Mouse (Mus musculus): ENCODE measurements around the gene Pcgf5.
"Not testable (repeated sequence)": the region's sequence is repeated elsewhere in the genome, so short reads cannot be mapped to it uniquely, and the experiment has no call there.

Pcgf5 gene

DNA sequence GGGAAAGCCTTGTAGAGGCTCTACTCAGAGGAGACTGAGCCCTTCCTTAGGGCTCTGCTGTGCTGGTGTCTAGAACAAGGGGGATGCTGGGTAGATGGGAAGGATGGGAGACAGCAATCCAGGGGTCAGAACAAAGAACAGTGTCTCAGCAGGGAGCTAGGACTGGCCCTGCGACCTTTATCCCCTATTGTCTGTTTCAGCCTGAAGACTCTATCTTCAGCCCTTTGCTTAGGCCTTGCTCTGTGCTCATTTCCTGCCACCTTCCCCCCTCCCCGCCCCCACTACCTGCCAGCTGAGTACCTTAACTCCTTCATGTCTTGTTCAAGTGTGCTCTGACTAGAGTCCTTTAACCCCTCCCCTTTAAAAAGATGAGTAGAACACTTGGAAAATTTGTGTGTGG is 36.3 kb downstream of the Pcgf5 start:
- peak; percentile 19 to 43 for DNase-seq (ENCODE audit: low spot score in 2 of 2)

DNA sequence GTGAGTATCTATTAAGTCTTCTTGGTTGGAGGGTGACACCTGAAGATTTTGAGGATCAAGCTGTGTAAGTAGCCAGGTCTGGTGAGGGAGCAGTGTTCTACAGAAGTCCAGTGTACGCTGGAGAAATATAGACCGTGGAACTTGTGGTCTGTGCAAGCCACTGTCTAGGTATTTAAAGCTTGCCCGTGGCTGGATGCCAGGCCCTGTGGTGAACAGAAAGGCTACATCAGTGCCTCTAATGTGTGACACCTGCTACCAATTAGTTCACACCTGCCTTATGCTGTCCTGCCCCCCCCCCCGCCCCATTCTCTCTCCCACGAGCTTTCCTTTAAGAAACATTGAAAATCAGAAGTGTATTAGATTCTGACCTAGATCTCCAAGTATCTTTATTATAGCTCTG is 40.4 kb downstream of the Pcgf5 start:
- DNase-seq (ENCODE audit: low spot score in 2 of 2): no peak

DNA sequence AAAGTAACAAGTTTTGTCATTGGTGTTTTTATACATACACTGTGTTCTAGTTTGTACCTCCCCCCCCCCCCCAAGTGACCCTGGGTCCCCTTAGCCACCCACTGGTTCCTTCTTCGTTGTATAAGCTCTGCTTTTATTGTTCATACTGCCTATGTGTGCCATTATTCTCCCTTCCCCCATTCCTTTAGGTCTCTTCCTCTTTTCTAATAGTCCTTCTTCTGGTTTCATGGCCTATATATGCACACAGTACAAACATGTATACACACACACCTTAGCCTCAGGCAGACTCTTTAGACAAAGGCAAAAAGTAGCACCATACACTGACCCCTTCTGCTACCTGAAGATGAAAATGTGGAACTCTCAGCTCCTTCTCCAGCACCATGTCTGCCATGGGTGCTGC is 42.6 kb downstream of the Pcgf5 start:
- DNase-seq (ENCODE audit: low spot score in 2 of 2): no peak

DNA sequence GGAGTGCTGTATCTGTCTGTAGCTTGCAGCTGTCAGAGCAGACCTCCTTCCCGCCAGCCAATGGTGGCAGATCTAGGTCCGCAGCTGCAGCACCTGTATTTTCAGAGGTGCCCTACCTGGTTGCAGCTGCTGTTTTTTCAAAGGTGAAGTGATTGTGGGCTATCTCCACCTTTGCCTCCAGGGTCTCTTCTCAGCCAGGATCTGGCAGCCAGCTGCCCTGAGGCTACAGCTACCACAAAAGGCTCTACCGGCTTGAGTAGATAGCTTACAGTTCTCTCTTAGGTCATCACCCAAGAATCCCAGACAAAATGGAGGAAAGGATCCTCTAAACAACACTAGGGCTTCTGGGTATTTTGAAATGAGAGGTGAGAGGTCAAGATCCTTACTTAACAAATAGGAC is 50.4 kb downstream of the Pcgf5 start:
- no peak for DNase-seq (ENCODE audit: low spot score in 2 of 2)

- no peak for DNase-seq (ENCODE audit: low spot score in 2 of 2)
Observed at GRCm38 (mm10) chr19:36408352-36409100, 60.4 kb downstream of the Pcgf5 start.

GRCm38 (mm10) chr19:36409280-36409860 is 61.3 kb downstream of the Pcgf5 start:
- DNase-seq (ENCODE audit: low spot score in 2 of 2): peak; percentile 94 to 99

GRCm38 (mm10) chr19:36409861-36410392 is 61.8 kb downstream of the Pcgf5 start:
- peak; percentile 23 to 47 for DNase-seq (ENCODE audit: low spot score in 2 of 2)

DNA sequence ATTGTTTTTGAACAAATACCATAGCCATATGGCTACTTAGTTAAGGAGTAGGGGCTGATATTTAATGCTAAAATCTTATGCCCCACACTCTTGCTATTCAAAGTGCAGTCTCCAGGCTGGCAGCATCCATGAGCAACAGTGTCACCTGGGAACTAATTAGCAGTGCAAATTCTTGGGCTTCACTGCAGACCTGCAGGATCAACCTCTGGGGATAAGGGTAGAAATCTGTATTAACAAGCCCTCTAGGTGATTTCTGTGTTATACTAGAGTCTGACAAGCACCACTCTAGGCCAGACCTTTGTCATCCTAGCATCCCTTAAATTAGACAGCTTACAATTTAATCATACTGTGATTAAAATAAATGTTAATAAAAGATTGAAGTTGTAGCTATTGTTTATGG is 71.8 kb downstream of the Pcgf5 start:
- no peak for DNase-seq (ENCODE audit: low spot score in 2 of 2)

DNA sequence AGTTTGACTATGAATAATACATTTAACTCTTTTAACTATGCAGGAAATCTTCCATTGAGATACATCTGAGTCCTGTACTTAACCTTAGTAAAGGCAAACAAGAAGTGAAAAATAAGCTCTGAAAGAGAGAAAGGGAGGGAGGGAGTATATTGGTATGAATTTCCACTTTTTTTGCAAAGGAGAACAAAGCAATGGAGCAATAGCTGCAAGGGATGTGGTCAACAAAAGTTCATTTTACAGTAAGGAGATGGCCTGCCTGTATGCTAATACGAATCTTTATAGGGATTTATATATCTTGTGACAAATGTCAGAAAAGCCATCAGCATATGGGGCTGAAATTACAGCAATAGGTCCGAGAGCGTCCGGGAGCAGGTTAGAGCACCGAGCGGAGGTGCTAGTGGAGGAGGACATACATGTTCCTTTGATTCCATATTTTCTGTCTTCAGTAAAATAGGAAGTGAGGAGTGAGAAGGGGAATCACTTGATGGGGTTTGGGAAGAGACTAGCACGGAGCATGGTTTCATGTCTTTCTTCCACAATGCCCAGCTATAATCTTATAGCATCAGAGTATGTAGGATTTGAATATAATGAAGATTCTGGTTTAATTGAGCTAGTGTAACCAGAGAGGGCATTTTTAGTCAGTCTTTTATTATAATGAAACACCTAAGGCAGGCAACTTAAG is 79.2 kb downstream of the Pcgf5 start:
- DNase-seq (ENCODE audit: low spot score in 2 of 2): no peak

GRCm38 (mm10) chr19:36428116-36428515 is 80.0 kb downstream of the Pcgf5 start:
- no peak for DNase-seq (ENCODE audit: low spot score in 2 of 2)

DNA sequence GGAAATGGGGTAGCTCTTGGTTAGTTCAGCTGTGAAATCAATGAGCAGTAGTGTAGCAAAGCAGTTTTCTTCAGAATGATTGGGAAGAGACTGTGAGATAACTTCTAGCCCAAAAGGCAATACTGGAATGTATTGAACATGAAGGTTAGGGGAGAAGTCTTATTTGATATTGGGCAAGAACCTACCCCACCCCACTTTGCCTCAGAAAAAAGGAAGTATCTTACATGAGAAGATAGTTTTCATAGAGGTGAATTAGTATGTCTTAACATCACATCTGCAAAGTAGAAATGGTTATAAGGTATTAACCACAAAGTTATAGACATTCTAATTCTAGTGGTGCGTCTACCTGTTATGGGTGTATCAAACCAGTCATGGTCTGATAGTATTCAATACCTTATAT is 81.2 kb downstream of the Pcgf5 start:
- DNase-seq (ENCODE audit: low spot score in 2 of 2): no peak

DNA sequence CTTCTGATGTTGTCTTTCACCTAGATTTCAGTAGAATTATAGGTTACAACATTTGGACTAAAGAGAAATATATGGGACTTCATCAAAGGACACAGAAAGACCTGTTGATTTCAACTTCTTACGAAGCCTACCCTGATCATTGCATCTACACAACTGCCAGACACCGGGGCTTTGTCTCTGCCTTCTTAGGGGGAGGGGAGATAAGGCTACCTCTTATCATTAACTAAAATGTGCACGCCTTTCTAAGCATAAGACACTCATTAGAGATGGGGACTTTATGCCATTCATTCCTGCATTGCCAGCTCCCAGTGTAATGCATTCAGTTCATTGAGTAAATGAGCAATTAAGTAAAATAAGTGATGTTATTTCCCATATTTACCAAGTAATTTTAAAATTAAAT is 85.1 kb downstream of the Pcgf5 start:
- no peak for DNase-seq (ENCODE audit: low spot score in 2 of 2)

GRCm38 (mm10) chr19:36439894-36440714 is 92.0 kb downstream of the Pcgf5 start:
- peak in 1 of 2 experiments; percentile 38 for DNase-seq (ENCODE audit: low spot score in 2 of 2)

DNA sequence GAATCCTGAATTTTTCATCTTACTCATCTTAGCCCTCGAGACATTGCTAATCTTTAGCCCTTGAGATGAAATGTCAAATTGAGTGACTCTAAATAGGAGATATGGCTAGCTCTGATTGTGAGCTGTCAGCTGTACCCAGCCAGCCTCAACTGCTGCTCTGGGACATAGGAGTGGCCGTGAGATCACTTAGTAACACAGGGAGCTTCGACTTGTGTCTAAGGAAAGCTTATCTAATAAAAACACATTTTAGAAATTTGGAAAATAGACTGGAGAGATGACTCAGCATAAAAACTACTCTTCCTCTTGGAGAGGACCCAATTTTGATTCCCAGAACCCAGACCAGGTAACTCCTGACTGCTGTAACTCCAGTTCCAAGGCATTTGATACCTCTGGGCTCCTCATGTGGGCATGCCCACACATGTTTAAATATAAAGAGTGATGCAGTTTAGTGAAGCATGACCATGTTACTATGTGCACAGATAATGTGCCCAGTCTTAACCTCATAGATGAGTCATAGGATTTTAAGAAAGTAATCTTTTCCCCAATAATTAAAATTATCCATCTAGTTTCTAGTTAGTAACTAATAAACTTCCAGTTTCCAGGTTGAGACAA is 103.0 kb downstream of the Pcgf5 start:
- DNase-seq (ENCODE audit: low spot score in 2 of 2): no peak

DNA sequence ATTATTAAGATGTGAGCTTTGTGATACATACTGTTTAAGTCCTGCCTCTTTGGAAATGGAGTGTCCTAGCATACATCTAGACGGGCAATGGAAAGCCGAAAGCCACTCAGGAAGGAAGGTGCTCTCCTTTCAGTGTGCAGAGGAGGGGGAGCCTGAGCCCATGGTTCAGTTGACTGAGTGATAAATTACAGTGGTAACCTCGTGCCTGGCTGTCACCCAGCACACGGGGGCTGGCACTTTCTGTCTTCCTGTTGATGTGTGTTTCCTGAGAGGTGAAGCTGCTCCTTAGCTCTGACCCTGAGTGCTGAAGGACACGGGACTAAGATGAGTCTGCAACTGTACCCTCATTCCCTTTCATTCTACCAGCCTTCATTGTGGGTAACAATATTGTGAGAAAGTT is 103.6 kb downstream of the Pcgf5 start:
- no peak for DNase-seq (ENCODE audit: low spot score in 2 of 2)

DNA sequence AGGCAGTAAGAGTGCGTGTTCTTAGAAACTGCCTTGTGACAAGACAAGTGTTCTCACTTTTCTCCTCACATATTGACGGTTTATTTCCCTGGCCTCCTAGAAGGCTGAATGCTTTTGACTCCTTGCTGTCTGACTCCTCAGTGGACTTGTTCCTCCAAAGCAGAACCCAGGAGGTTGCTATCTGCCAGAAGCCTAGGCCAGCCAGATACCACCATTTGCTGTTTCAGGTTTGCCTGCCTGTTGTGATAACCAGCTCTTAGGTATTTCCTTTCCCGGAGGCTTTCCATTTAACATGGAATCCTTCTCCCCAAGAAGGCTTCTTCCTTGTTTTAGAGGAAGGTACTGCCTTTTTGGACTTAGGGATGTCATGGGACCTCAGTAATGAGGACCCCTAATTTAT is 104.1 kb downstream of the Pcgf5 start:
- not testable (repeated sequence) for DNase-seq (ENCODE audit: low spot score in 2 of 2)

GRCm38 (mm10) chr19:36453451-36453850 is 105.3 kb downstream of the Pcgf5 start:
- no peak for DNase-seq (ENCODE audit: low spot score in 2 of 2)

DNA sequence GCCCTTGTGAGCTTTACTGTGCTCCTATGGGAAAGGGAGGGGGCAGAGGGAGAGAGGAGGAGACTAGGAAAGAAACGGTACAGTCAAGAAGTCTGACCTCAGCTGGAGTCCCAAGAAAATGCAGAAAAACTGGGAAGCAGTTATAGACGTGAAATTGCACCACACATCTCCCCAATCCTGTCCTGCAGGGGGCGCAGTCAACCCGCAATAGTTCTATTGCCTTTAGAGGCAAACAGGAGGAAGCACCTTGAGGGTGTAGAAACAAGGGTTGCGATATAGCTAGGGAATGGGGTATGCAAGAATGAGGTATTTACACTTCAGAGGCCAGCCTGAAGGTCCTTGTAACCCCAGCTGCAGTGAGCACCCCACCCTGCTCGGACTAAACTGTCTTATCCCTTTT is 122.0 kb downstream of the Pcgf5 start:
- DNase-seq (ENCODE audit: low spot score in 2 of 2): peak; percentile 57 to 82

DNA sequence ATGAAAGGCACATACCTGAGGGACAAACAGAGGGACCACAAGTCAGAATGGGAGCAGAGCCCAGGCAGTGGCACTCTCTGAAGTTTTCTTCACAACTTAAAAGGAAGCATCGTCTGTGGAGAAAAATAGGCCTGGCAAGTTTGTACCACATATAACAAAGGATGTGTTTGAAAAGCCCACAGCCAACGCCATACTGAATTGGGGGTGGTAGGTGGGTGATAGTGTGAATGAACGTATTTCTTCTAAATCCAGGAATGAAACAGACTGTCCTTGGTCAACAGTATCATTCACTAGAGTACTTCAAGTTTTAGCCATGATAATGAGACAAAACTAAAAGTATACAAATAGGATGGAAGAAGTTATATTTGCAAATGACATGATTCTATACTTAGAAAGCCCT is 123.2 kb downstream of the Pcgf5 start:
- no peak for DNase-seq (ENCODE audit: low spot score in 2 of 2)

DNA sequence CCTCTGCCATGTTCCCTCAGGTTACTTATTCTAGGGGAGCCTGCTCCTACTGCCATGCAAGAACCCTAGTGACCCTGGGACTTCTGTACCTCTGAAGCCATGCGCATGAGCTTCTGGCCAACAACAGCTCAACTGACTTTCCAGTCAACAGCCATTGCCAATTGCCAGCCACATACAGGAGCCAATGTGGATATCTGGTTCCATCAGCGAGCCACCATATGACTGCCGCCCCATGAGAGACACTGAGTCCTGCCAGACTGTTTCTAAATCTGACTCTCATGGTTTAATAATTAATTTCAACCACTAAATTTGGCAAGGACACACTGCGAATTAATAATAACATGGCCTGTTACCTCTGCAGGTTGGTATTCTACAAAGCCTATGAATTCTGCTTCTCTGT is 128.5 kb downstream of the Pcgf5 start:
- no peak for DNase-seq (ENCODE audit: low spot score in 2 of 2)

- peak in 1 of 2 experiments; percentile 40 for DNase-seq (ENCODE audit: low spot score in 2 of 2)
Observed at GRCm38 (mm10) chr19:36477151-36477550, 129.0 kb downstream of the Pcgf5 start.
